Mouse (Mus musculus): ENCODE data around the gene Tmed5.
"Not testable (repeated sequence)": the region's sequence is repeated elsewhere in the genome, so short reads cannot be mapped to it uniquely, and the experiment has no call there.

Gene Tmed5

GRCm38 (mm10) chr5:108132441-108133243 lies at the start of gene Tmed5, which contains the start of gene Ccdc18:
TSS of gene Tmed5 (minus strand) at chr5:108132620.
TSS of gene Ccdc18 (plus strand) at chr5:108132875.
- DNase-seq (ENCODE audit: low spot score) = peak; percentile 96

DNA sequence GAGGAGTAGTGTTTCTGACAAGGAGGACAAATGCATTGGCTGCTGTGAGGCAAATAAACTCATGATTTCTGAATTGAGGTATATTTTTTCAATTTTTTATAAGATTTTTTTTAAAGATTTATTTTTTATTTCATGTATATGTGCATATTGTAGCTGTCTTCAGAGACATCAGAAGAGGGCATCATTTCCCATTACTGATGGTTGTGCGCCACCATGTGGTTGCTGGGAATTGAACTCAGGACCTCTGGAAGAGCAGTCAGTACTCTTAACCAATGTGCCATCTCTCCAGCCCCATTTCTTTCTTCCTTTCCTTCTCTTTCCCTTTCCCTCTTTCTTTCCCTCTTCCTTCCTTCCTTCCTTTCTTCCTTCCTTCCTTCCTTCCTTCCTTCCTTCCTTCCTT lies 31.3 kb upstream of the Tmed5 start:
- no peak for DNase-seq (ENCODE audit: low spot score)

GRCm38 (mm10) chr5:108160796-108161195 lies 28.4 kb upstream of the Tmed5 start:
- DNase-seq (ENCODE audit: low spot score) = no peak

DNA sequence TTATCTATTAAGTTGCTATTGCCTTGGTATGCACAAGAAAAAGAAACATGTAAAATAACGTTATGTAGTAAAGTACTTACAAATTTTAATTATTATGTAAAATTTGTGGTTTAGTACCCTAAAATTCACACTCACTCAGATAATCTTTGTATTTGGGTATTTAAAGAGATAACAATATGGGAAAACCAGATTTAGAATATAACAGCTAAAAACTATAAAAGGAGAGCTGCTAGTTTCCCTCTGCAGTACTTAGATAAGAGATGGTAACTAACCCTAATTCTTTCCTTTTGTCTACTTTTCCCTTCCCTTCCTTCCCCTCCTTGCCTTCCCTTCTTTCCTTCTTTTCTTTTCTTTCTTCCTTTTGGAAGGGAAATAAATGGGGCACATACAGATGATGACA lies 20.2 kb upstream of the Tmed5 start:
- DNase-seq (ENCODE audit: low spot score) = no peak

- DNase-seq (ENCODE audit: low spot score) = no peak
Observed at GRCm38 (mm10) chr5:108131849-108132440, 475 bp downstream of the Tmed5 start.

DNA sequence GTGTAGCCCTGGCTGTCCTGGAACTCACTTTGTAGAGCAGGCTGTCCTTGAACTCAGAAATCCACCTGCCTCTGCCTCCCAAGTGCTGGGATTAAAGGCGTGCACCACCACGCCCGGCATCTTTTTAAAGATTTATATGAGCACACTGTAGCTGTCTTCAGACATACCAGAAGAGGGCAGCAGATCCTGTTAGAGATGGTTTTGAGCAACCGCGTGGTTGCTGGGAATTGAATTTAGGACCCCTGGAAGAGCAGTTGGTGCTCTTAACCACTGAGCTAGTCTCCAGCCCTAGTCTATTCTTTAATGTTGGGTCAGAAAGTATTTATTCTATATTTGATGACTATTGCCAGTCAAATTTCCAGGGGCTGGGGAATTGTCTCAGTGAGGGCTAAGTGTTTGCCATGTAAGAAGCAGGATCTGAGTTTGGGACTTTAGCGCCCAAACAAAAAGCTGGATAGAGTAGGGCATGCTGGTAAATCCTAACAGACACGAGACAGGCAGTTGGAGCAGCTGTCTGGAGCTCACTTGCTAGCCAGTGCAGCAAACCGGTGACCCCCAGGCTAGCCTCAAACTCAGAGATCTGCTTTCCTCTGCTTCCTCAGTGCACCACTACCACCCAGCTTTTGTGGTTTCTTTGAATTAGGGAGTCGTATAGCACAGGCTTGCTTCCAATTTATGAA lies 12.1 kb downstream of the Tmed5 start:
- no peak for DNase-seq (ENCODE audit: low spot score)

DNA sequence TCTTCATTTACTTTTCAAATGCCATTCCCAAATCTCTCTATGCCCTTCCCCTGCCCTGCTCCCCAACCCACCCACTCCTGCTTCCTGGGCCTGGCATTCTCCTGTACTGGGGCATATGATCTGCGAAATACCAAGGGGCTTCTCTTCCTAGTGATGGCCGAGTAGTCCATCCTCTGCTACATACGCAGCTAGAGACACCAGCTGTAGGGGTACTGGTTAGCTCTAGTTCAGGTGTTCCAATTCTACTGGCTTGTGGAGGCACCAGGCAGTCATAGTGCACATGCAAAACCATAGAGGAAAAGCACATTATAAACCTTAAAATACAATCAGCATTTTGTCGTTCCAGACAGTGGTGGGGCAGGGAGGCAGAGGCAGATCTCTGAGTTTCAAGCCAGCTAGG lies 14.7 kb downstream of the Tmed5 start:
- DNase-seq (ENCODE audit: low spot score) = no peak

GRCm38 (mm10) chr5:108109346-108109745 lies 23.1 kb downstream of the Tmed5 start:
- no peak for DNase-seq (ENCODE audit: low spot score)

- DNase-seq (ENCODE audit: low spot score) = no peak
Observed at GRCm38 (mm10) chr5:108104306-108104705, 28.1 kb downstream of the Tmed5 start.

DNA sequence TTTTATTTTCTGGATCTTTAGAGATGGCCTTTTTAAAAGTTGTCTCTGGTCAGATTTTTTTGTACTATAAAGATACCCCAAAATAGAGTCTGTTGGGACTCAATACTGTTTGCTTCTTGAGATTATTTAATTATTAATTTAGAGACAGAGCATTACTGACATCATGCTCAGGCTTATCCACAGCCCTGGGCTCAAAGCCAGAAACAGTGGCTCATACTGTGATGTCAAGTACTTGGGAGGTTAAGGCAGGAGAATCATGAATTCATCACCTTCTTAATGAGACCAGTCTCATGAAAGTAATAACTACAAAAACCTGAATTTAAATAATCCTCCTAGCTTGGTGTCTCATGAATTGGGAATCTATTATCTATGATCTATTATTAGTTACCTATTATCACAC lies 32.2 kb downstream of the Tmed5 start:
- DNase-seq (ENCODE audit: low spot score) = no peak

- DNase-seq (ENCODE audit: low spot score) = no peak
Observed at GRCm38 (mm10) chr5:108097676-108098075, 34.7 kb downstream of the Tmed5 start.

DNA sequence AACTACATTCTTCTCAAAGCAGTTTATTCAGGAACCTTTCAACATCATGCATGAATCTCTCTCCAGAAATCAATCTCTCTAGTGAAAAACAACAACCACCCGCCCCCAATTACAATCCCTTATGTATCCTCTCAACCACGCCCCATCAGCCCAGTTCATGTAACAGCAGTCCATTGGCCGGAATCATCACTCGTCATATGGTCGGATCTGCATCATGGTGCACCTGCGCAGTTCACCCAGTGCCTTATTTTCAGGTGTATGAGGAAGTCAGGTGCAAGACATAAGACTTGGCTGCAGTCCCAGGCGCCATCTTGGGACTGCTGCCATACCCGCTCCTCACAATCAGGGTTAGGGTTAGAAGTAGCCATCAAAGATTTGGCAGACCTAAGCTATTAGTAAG lies 39.7 kb downstream of the Tmed5 start:
- not testable (repeated sequence) for DNase-seq (ENCODE audit: low spot score)

GRCm38 (mm10) chr5:108085440-108085839 lies 47.0 kb downstream of the Tmed5 start:
- no peak for DNase-seq (ENCODE audit: low spot score)

GRCm38 (mm10) chr5:108082380-108082779 lies 50.0 kb downstream of the Tmed5 start:
- DNase-seq (ENCODE audit: low spot score) = no peak

DNA sequence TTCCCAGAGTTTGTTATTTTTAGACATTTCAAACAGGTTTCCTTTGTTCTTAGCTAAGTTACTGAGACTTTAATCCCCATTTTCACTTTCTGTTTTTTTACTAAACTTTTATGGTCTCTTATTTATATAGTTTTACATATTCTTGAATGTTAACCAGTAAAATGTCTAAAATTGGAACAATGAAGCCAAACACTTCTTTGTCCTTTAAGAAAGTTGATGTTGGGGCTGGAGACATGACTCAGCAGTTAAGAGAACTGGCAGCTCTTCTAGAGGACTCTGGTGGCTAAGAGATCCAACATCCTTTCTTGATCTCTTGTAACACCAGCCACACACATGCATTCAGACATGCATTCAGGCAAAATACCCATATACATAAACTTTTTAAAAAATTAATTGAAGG lies 52.8 kb downstream of the Tmed5 start:
- no peak for DNase-seq (ENCODE audit: low spot score)

- no peak for DNase-seq (ENCODE audit: low spot score)
Observed at GRCm38 (mm10) chr5:108076833-108077540, 55.4 kb downstream of the Tmed5 start.

DNA sequence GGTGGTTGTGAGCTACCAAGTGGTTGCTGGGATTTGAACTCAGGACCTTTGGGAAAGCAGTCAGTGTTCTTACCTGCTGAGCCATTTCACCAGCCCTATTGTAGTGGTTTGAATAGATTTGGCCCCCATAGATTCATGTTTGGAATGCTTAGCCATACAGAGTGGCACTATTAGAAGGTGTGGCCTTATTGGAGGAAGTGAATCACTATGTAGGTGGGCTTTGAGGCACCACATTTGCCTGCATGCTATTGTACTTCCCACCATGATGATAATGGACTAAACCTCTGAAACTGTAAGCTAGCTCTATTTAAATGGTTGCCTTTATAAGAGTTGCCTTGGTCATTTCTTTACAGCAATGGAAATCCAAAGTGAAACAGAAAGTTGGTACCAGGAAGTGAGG lies 56.2 kb downstream of the Tmed5 start:
- DNase-seq (ENCODE audit: low spot score) = no peak

GRCm38 (mm10) chr5:108072301-108072700 lies 60.1 kb downstream of the Tmed5 start:
- DNase-seq (ENCODE audit: low spot score) = no peak

GRCm38 (mm10) chr5:108065465-108066411 lies 66.7 kb downstream of the Tmed5 start, which contains the start of gene Mtf2:
TSS of gene Mtf2 (plus strand) at chr5:108065674.
- DNase-seq (ENCODE audit: low spot score) = peak; percentile 92

DNA sequence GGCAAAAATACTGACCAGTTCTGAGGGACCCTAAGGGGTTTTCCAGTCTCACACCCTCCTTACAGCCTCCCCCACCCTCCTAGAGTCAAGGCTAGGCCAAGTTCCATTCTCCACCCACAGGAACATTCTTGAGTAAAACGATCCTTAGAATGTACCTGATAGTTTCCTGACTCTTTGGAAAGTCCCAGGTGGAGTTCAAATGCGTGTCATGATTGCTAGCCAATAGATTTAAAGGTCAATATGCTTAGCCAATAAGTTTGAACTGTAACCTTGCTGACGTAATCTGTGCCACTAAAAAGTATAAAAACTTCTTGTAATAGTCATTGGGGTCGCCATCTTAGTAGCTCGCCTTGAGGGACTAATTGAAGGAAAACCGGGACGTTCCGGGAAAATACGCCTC lies 72.0 kb downstream of the Tmed5 start:
- DNase-seq (ENCODE audit: low spot score) = no peak
